Mouse (Mus musculus) gastrocnemius, adult 2 months (tissue): ENCODE data around the gene Tlcd1. TPM values are rescaled to one million over a fixed set of nuclear protein-coding genes. Genes with fewer than 3 reads are reported as not detected.
A peak's percentile ranks its signal among the peaks of the same experiment; 100 is the strongest.
"Not testable (repeated sequence)": the region's sequence is repeated elsewhere in the genome, so short reads cannot be mapped to it uniquely, and the experiment has no call there.

ENCODE experiments used
- DNase-seq: peaks from one replicate; pipeline ENCODE4 v3.0.0; 2022
- H3K27ac ChIP-seq: fragments of 200-600 bp; 2 replicates; pipeline ENCODE4 v1.8.1; 2022; ENCODE audit warnings: mild to moderate bottlenecking
- H3K4me3 ChIP-seq: fragments of 200-600 bp; 2 replicates; pipeline ENCODE4 v1.8.1; 2022; ENCODE audit warnings: mild to moderate bottlenecking, moderate library complexity
- CTCF ChIP-seq: fragments of 200-600 bp; IDR thresholded peaks from 2 replicates; pipeline ENCODE4 v1.8.1; 2022; ENCODE audit warnings: antibody characterized with exemption, mild to moderate bottlenecking, moderate library complexity
- intact Hi-C: fragments of 180-260 bp; cut with DNase I; formaldehyde crosslinking; loops from one replicate; pipeline ENCODE4 v1.15.1; 2025
- total RNA-seq, 2 experiments: library from RNA; stranded (reverse); gene quantifications; 2 replicates each; pipeline ENCODE4 v1.2.3; 2021

The Tlcd1 gene
- total RNA-seq, 2 experiments from 2014 or later, result 1.3 to 1.7 TPM

DNA sequence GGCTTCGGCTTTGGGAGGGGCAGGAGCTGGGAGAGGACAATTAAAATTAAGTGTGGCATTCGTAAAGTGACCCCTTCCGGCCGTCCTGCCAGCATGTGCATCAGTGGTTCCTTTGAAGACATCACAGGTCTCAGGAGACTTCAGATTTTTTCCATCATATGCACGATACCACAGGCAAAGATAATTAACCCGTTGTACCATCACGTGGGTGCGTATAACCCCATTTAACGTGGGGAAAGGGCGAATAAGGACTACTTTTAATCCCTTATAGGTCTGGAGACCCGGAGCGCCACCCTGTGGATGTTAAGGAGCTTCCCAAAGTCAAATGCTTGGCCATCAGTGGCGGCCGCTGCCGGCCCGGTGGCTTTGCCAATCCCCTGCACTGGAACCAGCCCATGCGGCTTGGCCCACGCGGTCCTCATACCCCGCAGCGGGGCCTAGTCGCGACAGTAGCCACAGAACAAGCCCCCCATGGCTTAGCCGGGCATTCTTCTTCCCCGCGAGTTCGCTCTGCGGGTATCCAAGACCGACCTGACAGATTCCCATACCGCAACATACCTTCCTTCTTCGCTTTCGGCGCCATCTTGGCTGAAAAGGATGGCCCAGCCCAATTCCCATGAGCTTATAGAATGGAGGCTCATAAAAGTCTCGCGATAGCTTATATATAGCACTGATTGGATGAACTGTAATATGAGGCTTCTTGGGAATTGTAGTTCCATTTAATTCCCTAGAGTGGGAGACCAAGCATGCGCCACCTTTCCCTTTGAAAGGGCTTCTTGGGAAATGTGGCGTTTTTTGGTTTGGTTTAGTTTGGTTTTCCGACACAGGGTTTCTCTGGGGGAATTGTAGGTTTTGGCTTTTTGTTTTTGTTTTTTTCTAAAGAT, 6.7 kb downstream of the Tlcd1 start, which contains the start of gene Rpl23a:
Rpl23a (minus strand) TSS at position 624 of the 884 bp plus-strand sequence.
- DNase-seq, result peak; percentile 81
- Histone ChIP-seq H3K4me3 (peak within 1 kb of the TSS; percentile 85), H3K27ac (peak within 1 kb of the TSS; percentile 91)
- intact Hi-C loops, result no loop called here
- peak; percentile 51 for TF ChIP-seq CTCF

GRCm38 (mm10) chr11:78183884-78184514, 7.5 kb downstream of the Tlcd1 start:
- H3K4me3 ChIP-seq, result peak overlapping the region; percentile 85
- DNase-seq, result no peak
- no peak for TF ChIP-seq CTCF
- peak overlapping the region; percentile 91 for H3K27ac ChIP-seq
- intact Hi-C loops, result no loop called here

- H3K27ac ChIP-seq, intact Hi-C loops, DNase-seq, H3K4me3 ChIP-seq: not testable (repeated sequence)
These were observed 8.2 kb downstream of the Tlcd1 start for GRCm38 (mm10) chr11:78184702-78185101.

DNA sequence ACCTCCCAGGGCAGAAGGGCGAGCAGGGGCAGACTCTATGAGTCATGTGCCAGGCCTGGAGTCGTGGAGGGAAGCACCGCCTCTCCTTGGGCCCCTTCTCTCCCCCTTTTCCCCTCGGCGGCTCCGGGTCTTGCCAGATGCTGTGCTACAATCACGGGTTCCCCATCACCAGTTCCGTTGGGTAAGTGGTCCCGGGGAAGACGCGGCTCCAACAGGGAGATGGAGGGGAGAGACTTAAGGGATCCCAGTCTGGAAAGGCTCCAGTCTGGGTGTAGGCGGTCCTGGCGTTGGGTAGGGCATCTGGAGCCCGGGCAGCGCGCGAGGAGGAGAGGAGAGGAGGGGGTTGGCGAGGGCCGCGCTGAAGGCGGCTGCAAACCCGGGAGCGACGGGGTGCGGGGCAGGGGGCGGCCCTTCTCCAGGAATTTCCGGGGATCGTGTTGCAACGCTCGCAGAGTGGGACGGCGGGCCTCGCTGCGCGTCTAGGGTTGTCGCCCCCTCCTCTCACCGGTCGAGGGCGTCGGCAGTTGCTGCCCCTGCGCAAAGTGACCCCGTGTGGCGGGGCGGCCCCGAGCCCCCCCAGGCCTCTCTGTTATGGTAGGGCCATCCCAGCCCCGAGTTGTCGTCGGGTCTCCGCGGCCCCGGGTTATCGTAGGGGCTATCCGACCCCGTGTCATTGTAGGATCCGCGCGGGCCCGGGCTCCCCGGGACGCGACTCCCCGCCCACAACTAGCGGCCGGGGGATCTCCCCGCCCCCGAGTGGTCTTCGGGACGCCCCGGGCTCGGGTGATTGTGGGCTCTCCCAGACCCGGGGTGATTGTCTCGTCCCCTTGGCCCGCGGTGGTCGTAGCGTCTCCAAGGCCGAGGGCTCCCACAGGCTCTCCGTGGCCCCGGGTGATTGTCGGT, 12.1 kb downstream of the Tlcd1 start, which contains the start of gene Rab34:
Rab34 (plus strand) TSS at position 100 of the 903 bp plus-strand sequence.
- peak; percentile 80 for DNase-seq
- peak within 1 kb of the TSS; percentile 85 for H3K27ac ChIP-seq
- H3K4me3 ChIP-seq, result peak within 1 kb of the TSS; percentile 85
- intact Hi-C loops, result no loop called here
- no peak for TF ChIP-seq CTCF

DNA sequence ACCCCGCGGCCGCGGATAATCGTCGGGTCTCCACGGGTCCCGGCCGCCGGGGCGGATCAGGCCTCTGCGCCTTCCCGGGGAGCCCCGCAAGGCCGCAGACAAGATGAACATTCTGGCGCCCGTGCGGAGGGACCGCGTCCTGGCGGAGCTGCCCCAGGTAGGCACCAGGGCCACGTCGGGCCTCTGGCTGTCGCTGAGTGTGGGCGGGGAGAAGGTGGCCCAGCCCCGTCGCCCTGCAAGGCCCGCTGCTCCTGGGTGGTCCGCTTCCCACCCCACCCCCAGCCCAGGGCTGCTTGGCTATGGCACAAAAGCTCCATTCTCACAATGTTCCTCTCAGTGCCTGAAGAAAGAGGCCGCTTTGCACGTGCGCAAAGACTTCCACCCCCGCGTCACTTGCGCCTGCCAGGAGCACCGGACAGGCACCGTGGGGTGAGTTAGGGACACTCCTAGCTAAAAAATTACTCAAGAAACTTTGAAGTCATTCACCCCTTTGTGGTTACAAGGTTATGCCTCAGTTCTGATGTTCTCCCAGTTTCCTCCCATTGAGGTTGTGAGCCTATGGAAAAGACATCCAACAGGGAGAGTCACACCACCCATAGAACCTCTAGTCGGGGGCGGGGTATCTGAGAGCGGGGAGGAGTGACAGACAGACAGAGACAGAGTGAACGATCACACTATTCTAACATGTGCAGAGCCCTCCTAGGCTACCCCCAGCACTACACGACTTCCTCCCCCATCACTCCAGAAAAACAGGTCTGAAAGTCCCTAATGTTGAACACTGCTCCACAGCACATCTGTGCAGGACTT, 12.9 kb downstream of the Tlcd1 start:
- Histone ChIP-seq H3K27ac (peak overlapping the region; percentile 85), H3K4me3 (peak overlapping the region; percentile 85)
- DNase-seq, result peak; percentile 68
- intact Hi-C loops, result no loop called here
- TF ChIP-seq CTCF, result no peak

DNA sequence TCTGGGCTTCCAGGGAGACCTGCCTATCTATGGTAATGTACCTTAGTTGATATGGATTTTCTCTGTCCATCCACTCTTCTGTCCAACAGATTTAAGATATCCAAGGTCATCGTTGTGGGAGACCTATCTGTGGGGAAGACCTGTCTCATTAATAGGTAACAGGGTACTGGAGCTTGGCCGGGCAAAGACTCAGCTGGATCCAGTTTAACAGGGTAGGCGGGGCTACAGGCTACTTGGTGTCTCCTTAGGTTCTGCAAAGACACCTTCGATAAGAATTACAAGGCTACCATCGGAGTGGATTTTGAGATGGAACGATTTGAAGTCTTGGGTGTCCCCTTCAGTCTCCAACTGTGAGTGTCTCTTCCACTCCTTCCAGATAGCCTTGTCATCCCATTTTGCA, 13.5 kb downstream of the Tlcd1 start:
- no peak for DNase-seq
- peak overlapping the region; percentile 85; the same call in 1 of the 2 replicates for H3K4me3 ChIP-seq
- TF ChIP-seq CTCF, result no peak
- intact Hi-C loops, result no loop called here
- H3K27ac ChIP-seq, result peak overlapping the region; percentile 85; the same call in 1 of the 2 replicates

DNA sequence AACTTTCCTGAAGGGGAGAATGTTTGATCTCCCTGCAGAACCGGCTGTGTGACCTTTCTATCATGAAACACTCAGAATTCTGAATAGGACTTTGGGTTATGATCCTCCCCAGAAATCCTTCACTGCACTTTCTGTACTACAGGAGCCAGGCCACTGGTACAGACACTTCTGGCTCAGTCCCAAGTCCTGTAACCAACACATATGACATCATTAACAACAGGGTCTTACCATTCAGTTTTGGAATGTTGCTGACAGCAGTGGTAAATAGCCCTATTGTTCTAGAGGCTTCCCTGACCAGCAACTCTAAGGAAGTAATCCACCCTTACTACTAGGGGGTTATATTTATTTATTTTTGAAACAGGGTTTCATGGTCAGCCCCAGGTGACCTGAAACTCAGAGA, 16.6 kb downstream of the Tlcd1 start, which contains the start of gene Proca1:
Proca1 (plus strand) TSS at position 280 of the 400 bp plus-strand sequence.
- no peak for DNase-seq
- Histone ChIP-seq H3K27ac (peak within 1 kb of the TSS; percentile 71), H3K4me3 (peak within 1 kb of the TSS; percentile 75; the same call in 1 of the 2 replicates)
- intact Hi-C loops, result no loop called here
- no peak for TF ChIP-seq CTCF

- no peak for TF ChIP-seq CTCF
- Histone ChIP-seq H3K27ac (peak overlapping the region; percentile 71), H3K4me3 (peak overlapping the region; percentile 75)
- intact Hi-C loops, result no loop called here
- DNase-seq, result peak; percentile 84
These were observed 18.0 kb downstream of the Tlcd1 start for GRCm38 (mm10) chr11:78194411-78195100.

GRCm38 (mm10) chr11:78195101-78195863, 18.8 kb downstream of the Tlcd1 start:
- intact Hi-C loops, result no loop called here
- H3K4me3 ChIP-seq, result peak overlapping the region; percentile 75
- no peak for TF ChIP-seq CTCF
- H3K27ac ChIP-seq, result peak overlapping the region; percentile 71
- DNase-seq, result no peak

DNA sequence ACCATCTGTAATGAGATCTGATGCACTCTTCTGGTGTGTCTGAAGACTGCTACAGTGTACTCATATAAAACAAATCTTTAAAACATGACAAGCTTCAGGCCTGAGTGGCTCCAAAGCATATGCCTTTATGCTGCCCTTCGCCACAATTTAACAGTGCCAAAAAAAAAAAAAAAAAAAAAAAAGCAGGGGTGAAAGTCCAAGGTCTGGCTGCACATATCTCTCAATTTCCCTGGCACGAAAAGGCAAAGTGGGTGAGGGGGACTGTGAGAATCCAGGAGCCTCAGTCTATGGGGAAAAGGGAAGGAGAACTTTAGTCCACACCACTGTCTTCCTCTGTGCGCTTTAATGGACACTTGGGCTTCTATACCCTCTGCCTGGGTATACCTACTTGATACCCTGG, 25.9 kb downstream of the Tlcd1 start:
- intact Hi-C loops, result no loop called here
- DNase-seq, result no peak
- Histone ChIP-seq H3K4me3 (no peak overlapping the region), H3K27ac (no peak overlapping the region)
- TF ChIP-seq CTCF, result no peak
